Mouse (Mus musculus) kidney, adult 2 months (tissue): ENCODE results near the gene Txndc11. TPM values are rescaled to one million over a fixed set of nuclear protein-coding genes. Genes with fewer than 3 reads are reported as not detected.

Experiments used
- DNase-seq: peaks from one replicate; pipeline ENCODE4 v3.0.0; 2021
- H3K27ac ChIP-seq: fragments of 200-500 bp; 2 replicates; pipeline ENCODE4 v1.5.1; 2012; ENCODE audit warnings: low read depth, low read length, control low read depth, inconsistent platforms; ENCODE audit not compliant: insufficient read depth
- H3K27me3 ChIP-seq: fragments of 200-500 bp; replicated peaks from 2 replicates; pipeline ENCODE4 v1.6.1; 2012; ENCODE audit warnings: mild to moderate bottlenecking, moderate library complexity, low read length, inconsistent platforms; ENCODE audit not compliant: control insufficient read depth, insufficient read depth
- H3K36me3 ChIP-seq: fragments of 200-500 bp; 2 replicates; pipeline ENCODE4 v1.6.1; 2012; ENCODE audit warnings: mild to moderate bottlenecking, moderate library complexity, low read length, inconsistent platforms; ENCODE audit not compliant: control insufficient read depth, insufficient read depth
- H3K4me1 ChIP-seq: fragments of 200-500 bp; 2 replicates; pipeline ENCODE4 v1.6.1; 2011; ENCODE audit warnings: low read length; ENCODE audit not compliant: control insufficient read depth, insufficient read depth
- H3K4me3 ChIP-seq: fragments of 200-500 bp; 2 replicates; pipeline ENCODE4 v1.5.1; 2011; ENCODE audit warnings: mild to moderate bottlenecking, low read depth, low read length, control low read depth; ENCODE audit not compliant: insufficient read depth
- CTCF ChIP-seq: fragments of 200-500 bp; conservative IDR thresholded peaks from 2 replicates; pipeline ENCODE4 v1.5.1; 2011; ENCODE audit warnings: low read depth, mild to moderate bottlenecking, control low read depth, low read length, moderate library complexity, mixed read lengths; ENCODE audit not compliant: insufficient read depth, insufficient read length
- POLR2A ChIP-seq: fragments of 200-500 bp; IDR thresholded peaks from one replicate; pipeline ENCODE4 v1.6.1; 2011; ENCODE audit warnings: low read depth, low read length, control low read depth
- whole genome bisulfite sequencing: fragments of 180-500 bp; shearing (Covaris S2); methylation state at CpG from one replicate; pipeline ENCODE4 v1.1.7; 2018; 5-methylcytosine and 5-hydroxymethylcytosine counted together
- polyA plus RNA-seq: library from polyadenylated mRNA; depleted of rRNA; stranded (reverse); fragments of >200 nt; gene quantifications from 2 replicates; pipeline ENCODE4 v1.2.3, GENCODE M21; 2012; rRNA removed

The Txndc11 gene
- polyA plus RNA-seq, 1 experiment: 26.7 TPM

DNA sequence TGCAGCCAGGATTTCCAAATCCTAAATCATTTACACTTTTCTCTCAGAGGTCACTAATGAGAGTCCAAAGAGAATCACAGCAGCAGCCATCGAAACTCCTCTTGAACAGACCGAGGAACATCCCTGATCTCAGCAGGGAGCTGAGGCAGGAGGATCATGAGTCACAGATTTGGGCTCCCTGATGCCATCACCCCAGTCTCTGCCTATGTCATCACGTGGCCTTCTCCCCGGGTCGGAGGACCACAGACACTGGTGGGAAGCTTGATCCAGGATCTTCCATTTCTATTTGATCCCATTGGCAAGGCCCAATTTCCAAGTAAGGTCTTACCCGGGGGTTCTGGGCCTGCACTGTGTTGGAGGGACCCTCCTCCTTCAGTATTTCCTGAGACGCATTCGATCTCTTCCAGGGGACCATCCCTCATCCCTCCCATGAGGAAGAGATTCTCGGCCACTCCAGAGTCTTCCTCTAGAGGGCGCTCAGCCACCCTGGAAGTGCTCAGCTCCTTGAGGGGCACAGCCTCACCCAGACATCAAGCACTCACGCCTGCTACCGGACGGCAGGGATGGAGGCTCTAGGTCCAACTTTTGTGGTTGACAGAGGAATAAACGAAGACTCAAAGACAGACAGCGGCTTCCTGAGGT, 98.5 kb downstream of the Txndc11 start:
- Histone ChIP-seq H3K36me3 (no peaks in the 10 kb centered on the region), H3K4me3 (no peak overlapping the region), H3K27me3 (no peaks in the 10 kb centered on the region), H3K27ac (no peak overlapping the region), H3K4me1 (no peaks in the 10 kb centered on the region)
- WGBS: 30% methylated on average over 15 of the region's 15 CpGs
- TF ChIP-seq POLR2A (no peak), CTCF (peak; percentile 87)
- DNase-seq: peak; percentile 71

DNA sequence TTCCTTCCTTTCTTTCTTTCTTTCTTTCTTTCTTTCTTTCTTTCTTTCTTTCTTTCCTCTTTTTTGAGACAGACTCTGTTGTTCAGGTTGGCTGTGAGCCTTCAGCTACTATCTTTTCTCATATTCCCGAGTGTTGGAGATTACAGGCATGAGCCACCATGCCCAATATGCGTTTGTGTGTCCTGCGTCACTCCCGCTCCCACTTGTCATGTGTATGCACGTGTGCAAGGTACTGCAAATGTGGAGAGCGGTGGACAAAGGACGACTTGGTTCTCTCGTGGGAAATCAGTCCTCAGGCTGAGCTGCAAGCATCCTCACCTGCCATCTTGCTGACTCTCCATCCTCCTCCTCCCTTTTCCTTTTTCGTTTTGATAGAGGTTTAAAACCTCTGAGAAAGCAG, 99.2 kb downstream of the Txndc11 start:
- WGBS: 88% methylated on average over 9 of the region's 9 CpGs
- DNase-seq: no peak
- no peak overlapping the region for H3K4me3 ChIP-seq
- no peaks in the 10 kb centered on the region for H3K36me3 ChIP-seq
- TF ChIP-seq POLR2A (no peak), CTCF (no peak)
- no peak overlapping the region for H3K27ac ChIP-seq
- no peaks in the 10 kb centered on the region for H3K27me3 ChIP-seq
- H3K4me1 ChIP-seq: no peaks in the 10 kb centered on the region

DNA sequence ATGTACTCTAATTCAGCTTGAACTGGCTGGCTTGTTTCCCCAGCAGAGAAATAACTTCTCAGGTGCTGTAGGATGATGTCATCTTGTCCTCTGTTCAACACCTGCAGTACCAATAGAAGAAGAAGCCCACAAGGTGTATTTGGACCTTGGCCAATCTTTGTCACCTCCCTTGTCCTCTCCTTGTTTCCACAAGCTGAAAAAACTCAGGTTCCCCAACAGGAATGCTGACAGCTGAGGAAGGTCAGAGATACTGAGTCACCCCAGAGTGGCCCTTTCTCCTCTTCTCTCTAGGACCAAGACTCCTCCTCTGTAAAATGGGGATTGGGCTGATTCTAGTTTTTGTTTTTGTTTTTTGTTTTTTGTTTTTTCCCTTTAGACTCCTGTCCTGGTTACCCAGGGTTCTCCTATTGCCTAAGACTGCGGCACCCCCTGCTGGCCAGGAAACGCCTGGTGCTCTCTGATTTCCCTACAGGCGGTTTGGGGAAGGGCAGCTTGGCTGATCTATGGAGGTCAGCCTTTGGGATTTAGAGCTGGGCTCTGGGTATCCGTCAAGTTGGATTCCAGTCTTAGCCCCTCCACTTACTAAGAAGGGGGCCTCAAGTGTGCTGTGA, 100.2 kb downstream of the Txndc11 start:
- Histone ChIP-seq H3K4me1 (no peaks in the 10 kb centered on the region), H3K4me3 (no peak overlapping the region), H3K27ac (no peak overlapping the region), H3K36me3 (no peaks in the 10 kb centered on the region), H3K27me3 (no peaks in the 10 kb centered on the region)
- DNase-seq: peak; percentile 91
- no peak for TF ChIP-seq POLR2A
- TF ChIP-seq CTCF: peak; percentile 99
- 2% methylated on average over 4 of the region's 4 CpGs for WGBS

DNA sequence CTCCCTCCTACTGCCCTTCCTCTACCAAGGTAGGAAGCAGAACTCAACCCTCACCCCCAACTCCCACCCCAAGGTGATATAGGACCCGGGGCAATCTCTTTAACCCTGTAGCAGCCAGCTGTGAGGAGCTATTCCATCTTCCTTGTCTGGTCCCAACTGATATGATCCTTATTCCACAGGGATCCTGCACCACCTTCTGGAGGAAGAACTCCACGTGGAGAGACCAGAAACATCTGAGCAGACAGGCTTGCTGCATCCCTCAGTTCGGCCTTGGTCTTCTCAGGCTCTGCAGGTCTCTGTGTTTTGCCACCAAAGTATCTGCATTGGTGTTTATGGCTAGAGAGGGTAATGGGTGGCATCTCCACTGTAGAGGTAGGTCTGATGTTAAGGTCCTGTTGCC, 103.1 kb downstream of the Txndc11 start:
- 47% methylated on average over 3 of the region's 3 CpGs for WGBS
- H3K4me3 ChIP-seq: no peak overlapping the region
- no peaks in the 10 kb centered on the region for H3K4me1 ChIP-seq
- H3K27ac ChIP-seq: no peak overlapping the region
- TF ChIP-seq POLR2A (no peak), CTCF (peak; percentile 52)
- H3K27me3 ChIP-seq: no peaks in the 10 kb centered on the region
- H3K36me3 ChIP-seq: no peaks in the 10 kb centered on the region
- peak; percentile 17 for DNase-seq

DNA sequence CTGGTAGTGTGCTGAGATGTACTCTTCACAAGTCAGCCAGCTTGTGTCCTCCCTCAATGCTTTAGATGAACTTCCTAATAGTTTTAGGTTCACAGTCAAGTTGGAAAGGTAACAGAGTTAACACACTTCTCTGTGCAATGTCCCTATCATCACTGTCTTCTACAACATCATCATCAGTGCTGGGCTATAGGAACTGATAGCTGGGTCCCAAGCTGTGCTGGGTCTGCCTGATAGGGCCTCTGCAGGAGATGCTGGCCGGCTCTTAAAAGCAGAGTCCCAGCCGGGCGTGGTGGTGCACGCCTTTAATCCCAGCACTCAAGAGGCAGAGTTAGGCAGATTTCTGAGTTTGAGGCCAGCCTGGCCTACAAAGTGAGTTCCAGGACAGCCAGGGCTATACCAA, 103.6 kb downstream of the Txndc11 start:
- Histone ChIP-seq H3K27me3 (no peaks in the 10 kb centered on the region), H3K27ac (no peak overlapping the region), H3K4me3 (no peak overlapping the region), H3K36me3 (no peaks in the 10 kb centered on the region), H3K4me1 (no peaks in the 10 kb centered on the region)
- TF ChIP-seq POLR2A (no peak), CTCF (no peak)
- DNase-seq: no peak
- WGBS: 92% methylated on average over 4 of the region's 4 CpGs

DNA sequence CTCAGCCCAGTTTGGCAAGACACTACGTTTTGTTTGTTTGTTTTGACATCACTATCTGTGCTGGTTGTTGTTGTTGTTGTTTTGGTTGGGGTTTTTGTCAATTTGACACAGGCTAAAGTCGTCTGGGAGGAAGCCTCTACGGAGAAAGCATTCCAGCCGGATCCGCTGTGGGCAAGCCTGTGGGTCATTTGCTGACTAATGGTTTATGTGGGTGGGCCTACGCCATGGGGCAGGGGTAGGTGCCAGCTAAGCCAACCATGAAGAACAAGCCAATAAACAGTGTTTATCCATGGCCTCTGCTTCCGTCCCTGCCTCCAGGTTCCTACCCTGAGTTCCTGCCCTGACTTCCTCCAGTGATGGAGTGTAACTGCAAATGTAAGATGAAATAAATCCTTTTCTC, 106.2 kb downstream of the Txndc11 start:
- TF ChIP-seq CTCF (no peak), POLR2A (no peak)
- Histone ChIP-seq H3K4me3 (no peak overlapping the region), H3K27me3 (no peaks in the 10 kb centered on the region), H3K27ac (no peak overlapping the region), H3K4me1 (no peaks in the 10 kb centered on the region), H3K36me3 (no peaks in the 10 kb centered on the region)
- DNase-seq: peak; percentile 29
- 48% methylated on average over 7 of the region's 7 CpGs for WGBS

Other genes with a start within 250 kb of the Txndc11 start
- 67.2 and 71.2 TPM in 2 replicates for gene Snn, start 73.7 kb downstream of the Txndc11 start, polyA plus RNA-seq
- gene Litaf, start 68.5 kb downstream of the Txndc11 start, polyA plus RNA-seq: 125 and 145 TPM in 2 replicates
- 29.5 and 32.9 TPM in 2 replicates for gene Zc3h7a, start 41.7 kb upstream of the Txndc11 start, polyA plus RNA-seq
- gene Rsl1d1, start 68.7 kb upstream of the Txndc11 start, polyA plus RNA-seq: 6.1 and 9.5 TPM in 2 replicates
- 17.4 and 19.1 TPM in 2 replicates for gene Gspt1, start 119.7 kb upstream of the Txndc11 start, polyA plus RNA-seq
- 0.16 and 0.27 TPM in 2 replicates for gene Tnfrsf17, start 179.2 kb upstream of the Txndc11 start, polyA plus RNA-seq
- 64.8 and 75.4 TPM in 2 replicates for gene Snx29, start 188.3 kb upstream of the Txndc11 start, polyA plus RNA-seq